Mouse (Mus musculus) heart, postnatal 14 days (tissue): Measurements from ENCODE around the gene Olfr536. TPM values are rescaled to one million over a fixed set of nuclear protein-coding genes. Genes with fewer than 3 reads are reported as not detected.
"Not testable (repeated sequence)": the region's sequence is repeated elsewhere in the genome, so short reads cannot be mapped to it uniquely, and the experiment has no call there.

Source experiments
- DNase-seq, 2 experiments: peaks; one replicate each; pipeline ENCODE4 v3.0.0; 2021 to 2022
- intact Hi-C: fragments of 180-260 bp; cut with DNase I; formaldehyde crosslinking; loops from one replicate; pipeline ENCODE4 v1.15.1; 2025
- long read RNA-seq, 2 experiments: library from polyadenylated mRNA; stranded (forward); transcript quantifications; one replicate each; pipeline ENCODE4 v2.0.0; 2021
- total RNA-seq, 2 experiments: library from RNA; stranded (reverse); gene quantifications; 2 replicates each; pipeline ENCODE4 v1.2.3; 2021

Gene Olfr536
- total RNA-seq, result not detected
- long read RNA-seq, experiment 1, result 0 reads
- long read RNA-seq, experiment 2, result 0 reads

DNA sequence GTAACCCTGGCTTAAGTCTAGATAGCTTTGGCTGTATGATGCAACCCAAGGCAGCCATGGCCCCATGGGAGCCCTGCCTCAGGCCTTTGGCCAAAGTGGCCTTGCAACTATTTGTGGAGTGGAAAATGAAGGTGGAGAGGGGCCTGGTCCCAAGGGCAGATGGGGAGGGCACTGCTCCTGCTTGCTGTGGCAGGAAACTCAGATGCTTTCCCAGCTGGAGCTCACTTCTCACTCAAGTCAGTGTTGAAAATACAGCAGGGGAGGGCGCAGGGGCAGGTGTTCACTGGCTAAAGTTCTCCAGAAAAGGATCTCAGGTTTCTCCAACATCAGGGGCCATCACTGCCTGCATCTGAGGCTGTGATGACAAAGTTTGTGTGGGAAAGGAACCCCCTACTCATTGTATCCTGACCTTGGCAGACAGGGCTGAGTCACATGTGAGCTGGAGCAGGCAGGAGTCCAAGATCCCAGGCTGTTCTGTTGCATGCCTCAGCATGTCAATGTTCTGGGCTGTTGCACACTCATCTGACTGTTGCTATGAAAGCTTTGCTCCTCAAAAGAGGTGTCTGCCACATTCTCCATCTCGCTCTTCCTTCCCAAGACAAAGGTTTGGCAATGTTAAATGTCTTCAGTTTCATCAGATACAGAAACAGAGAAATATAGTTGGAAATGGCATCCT lies at the start of gene Olfr536:
Gene Olfr536, minus strand, starts transcription at position 51 of the 676 bp plus-strand sequence.
- intact Hi-C loops, DNase-seq: not testable (repeated sequence)

GRCm38 (mm10) chr7:140539746-140540145 lies 32.5 kb upstream of the Olfr536 start:
- no peak for DNase-seq
- intact Hi-C loops, result no loop called here

DNA sequence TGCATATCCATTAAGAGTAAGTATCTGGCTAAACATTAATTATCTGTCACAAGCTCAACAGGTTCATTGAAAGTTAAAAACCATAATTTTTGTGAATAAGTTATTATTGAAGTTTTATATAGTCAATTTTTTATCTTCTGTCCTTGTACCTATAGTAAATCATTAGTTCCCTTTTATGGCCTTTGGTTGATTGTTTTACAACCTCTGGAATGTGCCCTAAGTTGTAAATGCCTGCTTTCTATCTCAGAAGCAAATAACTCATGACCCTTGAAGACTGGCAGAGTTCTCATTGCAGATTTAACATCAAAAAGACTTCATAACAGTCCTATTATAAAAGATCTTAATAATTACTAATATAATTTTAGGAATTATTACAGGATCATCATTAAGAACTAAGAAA lies 12.5 kb downstream of the Olfr536 start:
- no peak for DNase-seq
- intact Hi-C loops, result no loop called here

- intact Hi-C loops, result no loop called here
- DNase-seq, result no peak
These were observed 13.0 kb downstream of the Olfr536 start for GRCm38 (mm10) chr7:140494231-140494630.

- DNase-seq, result no peak
- intact Hi-C loops, result no loop called here
These were observed 18.2 kb downstream of the Olfr536 start for GRCm38 (mm10) chr7:140488981-140489380.

- DNase-seq, result no peak
- intact Hi-C loops, result no loop called here
These were observed 23.3 kb downstream of the Olfr536 start, which contains the start of gene Olfr535 for GRCm38 (mm10) chr7:140483916-140484315. TSS of gene Olfr535 (plus strand) at chr7:140484216.

DNA sequence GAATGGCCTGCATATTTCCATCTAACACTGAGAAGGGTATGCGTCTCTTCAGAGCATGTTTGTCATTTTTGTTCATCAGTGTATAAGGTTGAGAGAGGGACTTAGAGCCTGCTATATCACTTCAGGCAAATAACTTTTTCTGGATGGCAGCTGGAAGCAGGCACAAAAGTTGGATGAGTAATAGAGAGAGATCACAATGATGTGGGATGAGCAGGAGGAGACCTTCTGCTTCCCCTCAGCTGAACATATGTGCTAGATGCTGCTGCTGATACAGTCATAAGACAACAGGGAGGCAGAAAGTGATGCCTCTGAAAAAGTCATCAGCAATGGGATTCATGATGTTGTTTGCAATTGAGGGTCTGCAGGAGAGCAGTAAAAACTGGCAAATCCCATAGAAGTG lies 28.5 kb downstream of the Olfr536 start:
- intact Hi-C loops, result no loop called here
- DNase-seq, result no peak

DNA sequence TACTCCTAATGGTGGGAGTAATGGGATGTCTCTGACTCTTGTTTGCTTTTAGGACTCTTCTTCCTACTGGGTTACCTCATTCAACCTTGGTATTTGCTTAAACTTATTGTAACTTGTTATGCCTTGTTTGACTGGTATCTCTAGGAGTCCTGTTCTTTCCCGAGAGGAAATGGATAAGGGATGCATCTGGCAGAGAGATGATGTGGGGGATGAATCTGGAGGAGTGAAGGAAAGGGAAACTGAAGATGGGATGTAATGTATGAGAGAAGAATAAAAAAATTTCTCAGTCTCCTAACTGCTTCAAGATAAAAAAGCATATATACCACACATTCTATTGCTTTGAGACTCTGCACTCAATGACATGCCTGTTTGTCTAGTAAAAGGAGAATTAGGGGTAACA lies 29.3 kb downstream of the Olfr536 start:
- DNase-seq, result no peak
- intact Hi-C loops, result no loop called here

DNA sequence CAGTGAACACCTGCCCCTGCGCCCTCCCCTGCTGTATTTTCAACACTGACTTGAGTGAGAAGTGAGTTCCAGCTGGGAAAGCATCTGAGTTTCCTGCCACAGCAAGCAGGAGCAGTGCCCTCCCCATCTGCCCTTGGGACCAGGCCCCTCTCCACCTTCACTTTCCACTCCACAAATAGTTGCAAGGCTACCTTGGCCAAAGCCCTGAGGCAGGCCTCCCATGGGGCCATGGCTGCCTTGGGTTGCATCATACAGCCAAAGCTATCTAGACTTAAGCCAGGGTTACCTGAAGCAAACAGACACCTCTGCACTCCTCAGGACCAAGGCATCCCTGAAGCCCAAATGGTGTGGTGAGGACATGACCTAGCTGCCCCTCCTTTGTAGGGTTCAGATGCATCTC lies 44.1 kb downstream of the Olfr536 start, which contains the start of gene Olfr533:
Gene Olfr533, plus strand, starts transcription at position 301 of the 400 bp plus-strand sequence.
- intact Hi-C loops, DNase-seq: not testable (repeated sequence)

Other genes with a start within 250 kb of the Olfr536 start
- gene Olfr525, start 186.5 kb downstream of the Olfr536 start, total RNA-seq, result not detected
- gene Olfr527, start 173.4 kb downstream of the Olfr536 start, total RNA-seq, result not detected
- gene Olfr60, start 145.7 kb downstream of the Olfr536 start, total RNA-seq, result not detected
- not detected for gene Olfr530, start 131.1 kb downstream of the Olfr536 start, total RNA-seq
- gene Olfr531, start 104.5 kb downstream of the Olfr536 start, total RNA-seq, result not detected
- gene Olfr532, start 85.8 kb downstream of the Olfr536 start, total RNA-seq, result not detected
- not detected for gene Olfr533, start 44.0 kb downstream of the Olfr536 start, total RNA-seq
- not detected for gene Olfr535, start 23.2 kb downstream of the Olfr536 start, total RNA-seq
- not detected for gene Olfr538, start 60.5 kb upstream of the Olfr536 start, total RNA-seq
- not detected for gene Olfr46, start 93.9 kb upstream of the Olfr536 start, total RNA-seq
- not detected for gene Olfr61, start 121.6 kb upstream of the Olfr536 start, total RNA-seq
- not detected for gene Olfr53, start 139.1 kb upstream of the Olfr536 start, total RNA-seq
- gene Olfr539, start 152.5 kb upstream of the Olfr536 start, total RNA-seq, result not detected
- gene Olfr45, start 174.6 kb upstream of the Olfr536 start, total RNA-seq, result not detected
- not detected for gene Olfr541, start 189.9 kb upstream of the Olfr536 start, total RNA-seq